Mouse (Mus musculus): Measurements from ENCODE around the gene Ttc9b.
"Not testable (repeated sequence)": the region's sequence is repeated elsewhere in the genome, so short reads cannot be mapped to it uniquely, and the experiment has no call there.

The Ttc9b gene

GRCm38 (mm10) chr7:27653681-27654437, at the start of gene Ttc9b:
Ttc9b (plus strand) TSS chr7:27653915.
- DNase-seq (ENCODE audit: extremely low spot score), result peak; percentile 65

GRCm38 (mm10) chr7:27604661-27605348, 48.9 kb upstream of the Ttc9b start:
- DNase-seq (ENCODE audit: extremely low spot score), result no peak

DNA sequence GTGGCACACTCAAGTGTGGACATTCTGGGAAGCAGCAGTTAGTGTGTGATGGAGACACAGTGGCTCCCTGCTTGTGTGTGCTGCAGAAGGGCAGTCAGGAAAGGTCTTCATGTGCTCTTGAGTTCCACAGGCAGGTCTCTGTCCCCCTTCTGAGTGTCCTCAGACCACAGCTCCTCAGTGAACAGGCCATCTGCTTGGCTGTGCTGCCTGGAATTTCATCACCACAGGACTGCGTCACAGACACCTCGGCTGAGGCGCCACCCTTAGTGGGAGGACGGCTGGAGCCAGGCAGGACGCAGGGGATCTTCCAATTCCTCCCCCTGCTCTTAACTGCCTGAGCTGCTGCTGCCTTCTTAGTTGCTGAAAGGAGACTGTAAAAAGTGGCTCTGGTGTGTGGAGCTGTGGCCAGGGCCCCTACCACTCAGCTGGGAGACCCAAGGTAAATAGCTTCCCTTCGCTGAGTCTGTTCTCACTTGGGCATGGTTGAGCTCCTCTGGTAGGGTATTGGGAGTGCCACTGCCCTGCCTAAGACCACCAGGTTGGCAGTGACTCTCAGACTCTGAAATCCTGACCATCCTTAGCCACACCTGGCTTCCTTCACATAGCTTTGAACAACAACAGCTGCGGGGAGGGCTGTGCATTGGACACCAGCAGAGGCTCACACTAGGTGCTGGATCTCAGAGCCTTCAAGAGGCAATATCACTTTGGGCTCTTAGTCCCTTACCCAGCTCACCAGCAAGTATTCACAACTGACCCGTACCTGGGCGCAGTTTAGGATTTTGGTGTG, 48.0 kb upstream of the Ttc9b start:
- DNase-seq (ENCODE audit: extremely low spot score), result no peak

DNA sequence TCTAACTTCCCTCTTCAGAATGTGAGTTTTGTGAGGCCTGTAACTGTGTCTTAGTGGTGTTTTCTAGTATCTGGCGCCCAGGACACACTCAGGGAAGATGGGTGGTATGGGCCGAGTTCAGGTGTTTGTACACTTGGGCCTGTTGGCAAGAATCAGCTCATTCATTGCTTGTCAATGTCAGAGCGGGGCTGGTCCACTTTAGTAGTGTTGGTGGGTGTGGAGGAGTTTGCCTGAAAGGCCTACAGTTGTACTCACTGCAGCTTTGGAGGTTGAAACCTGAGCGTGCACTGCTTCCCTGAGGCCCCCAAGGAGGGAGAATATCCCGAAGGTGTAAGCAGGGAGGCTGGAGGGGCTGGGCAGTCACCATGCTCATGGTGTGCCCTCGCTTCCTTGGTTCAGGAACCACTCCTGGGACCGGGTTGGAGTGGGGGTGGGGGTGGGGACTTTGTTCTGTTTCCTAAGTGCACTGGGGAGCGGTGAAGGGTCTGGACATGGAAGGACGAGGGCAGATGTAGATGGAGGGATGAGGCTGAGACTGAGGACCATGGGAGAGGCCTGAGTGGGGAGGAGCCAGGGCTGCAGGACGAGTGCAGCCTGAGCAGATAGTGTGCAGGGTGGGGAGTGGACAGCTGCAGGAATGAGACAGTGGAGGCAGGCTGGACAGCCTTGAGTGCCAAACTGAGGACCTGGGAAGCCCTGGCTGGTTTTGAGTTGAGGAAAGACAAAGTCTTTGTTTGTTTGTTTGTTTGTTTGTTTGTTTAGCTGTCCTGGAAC, 47.0 kb upstream of the Ttc9b start:
- no peak for DNase-seq (ENCODE audit: extremely low spot score)

DNA sequence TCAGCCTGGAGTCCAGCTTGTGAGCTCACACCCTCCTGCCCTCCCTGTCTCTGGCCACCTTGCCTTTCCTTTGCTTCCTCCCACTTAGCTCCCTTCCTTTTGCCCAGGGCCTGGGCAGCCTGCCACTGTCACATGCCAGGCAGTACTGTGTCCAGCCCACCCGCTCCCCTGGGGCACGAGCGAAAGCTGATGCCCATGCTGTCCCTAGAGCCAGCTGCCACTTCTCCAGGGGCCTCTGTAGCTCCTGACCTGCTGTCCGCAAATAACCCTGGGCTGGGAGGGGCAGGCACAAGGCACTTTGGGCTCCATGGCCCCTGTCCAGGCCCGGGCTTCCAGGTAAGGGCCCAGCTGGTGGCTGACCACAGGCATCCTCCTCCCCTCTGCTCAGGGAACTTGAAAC, 46.1 kb upstream of the Ttc9b start:
- DNase-seq (ENCODE audit: extremely low spot score), result no peak

- DNase-seq (ENCODE audit: extremely low spot score), result no peak
Measured at GRCm38 (mm10) chr7:27608130-27608529, 45.6 kb upstream of the Ttc9b start.

DNA sequence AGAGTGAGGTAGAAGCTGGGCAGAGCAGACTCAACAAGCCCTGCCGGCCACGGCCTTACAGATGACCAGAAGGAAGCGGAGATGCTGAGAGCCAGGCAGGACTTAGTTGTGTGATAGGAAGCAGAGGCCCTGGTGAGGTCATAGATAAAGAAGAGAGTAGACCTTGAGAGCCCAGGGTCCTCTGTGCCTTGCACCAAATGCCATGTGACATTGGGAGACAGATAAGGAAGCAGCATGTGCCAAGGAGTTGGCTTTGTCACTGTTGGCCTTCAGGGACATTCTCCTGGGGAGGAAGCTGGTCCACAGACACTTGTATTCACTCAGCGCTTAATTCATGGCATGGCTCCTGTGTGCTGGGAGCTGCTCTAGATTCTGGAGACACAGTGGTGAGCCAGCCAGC, 44.4 kb upstream of the Ttc9b start:
- no peak for DNase-seq (ENCODE audit: extremely low spot score)

GRCm38 (mm10) chr7:27609688-27610087, 44.0 kb upstream of the Ttc9b start:
- DNase-seq (ENCODE audit: extremely low spot score), result no peak

DNA sequence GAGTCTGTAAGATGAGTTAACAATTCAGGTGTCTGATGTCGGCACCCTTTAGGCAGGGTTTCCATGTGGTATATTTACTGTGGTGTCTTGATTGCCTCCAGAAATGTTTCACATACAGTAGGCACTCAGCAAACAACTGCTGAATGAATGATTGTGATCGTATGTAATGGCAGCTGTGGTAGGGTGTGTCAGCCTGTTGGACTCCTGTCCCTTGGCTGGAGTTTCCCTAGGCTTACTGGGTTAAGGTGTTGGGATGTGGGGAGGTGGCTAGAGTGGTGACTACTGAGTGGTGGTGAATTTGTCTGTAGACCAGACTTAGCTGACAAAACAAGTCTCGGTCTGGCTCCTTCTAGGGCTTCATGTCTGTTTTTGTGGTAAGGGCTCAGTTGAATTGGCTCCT, 43.3 kb upstream of the Ttc9b start:
- no peak for DNase-seq (ENCODE audit: extremely low spot score)

DNA sequence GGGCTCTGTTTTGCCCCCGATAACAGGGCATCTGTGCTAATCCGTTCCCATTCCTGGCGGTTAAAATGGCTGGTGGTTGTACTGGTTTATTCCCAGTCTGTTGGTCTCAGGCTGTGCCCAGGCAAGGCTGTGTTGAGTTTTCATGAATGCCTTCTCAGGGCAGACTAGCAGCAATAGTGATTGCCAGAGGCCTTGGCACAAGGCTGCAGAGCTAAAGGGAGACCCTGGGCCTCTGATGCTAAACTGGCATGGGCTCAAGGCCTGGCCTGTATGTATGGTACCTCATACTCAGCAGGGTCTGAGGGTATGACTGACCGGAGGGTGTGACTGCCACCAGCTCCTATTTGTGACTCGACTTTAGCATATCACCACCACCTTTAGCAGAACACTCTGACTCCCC, 42.8 kb upstream of the Ttc9b start:
- DNase-seq (ENCODE audit: extremely low spot score), result no peak

DNA sequence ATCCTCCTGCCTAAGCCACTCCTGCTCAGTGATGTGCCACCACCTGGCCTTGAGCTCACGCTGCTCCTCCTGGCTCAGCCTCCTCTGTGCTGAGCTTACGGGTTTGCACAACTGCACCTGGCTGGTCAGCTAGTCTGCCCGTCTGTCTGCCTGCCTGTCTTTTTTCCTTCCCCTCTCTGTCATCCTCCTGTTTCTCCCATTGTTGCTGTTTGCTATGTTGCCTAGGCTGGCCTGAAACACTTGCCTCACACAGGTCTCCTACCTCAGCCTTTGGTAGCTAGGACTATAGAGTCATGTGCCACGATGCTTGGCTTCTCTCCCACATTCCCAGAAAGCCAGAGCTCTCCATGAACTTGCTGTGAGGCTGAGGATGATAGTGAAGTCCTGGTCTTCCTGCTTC, 40.8 kb upstream of the Ttc9b start:
- no peak for DNase-seq (ENCODE audit: extremely low spot score)

DNA sequence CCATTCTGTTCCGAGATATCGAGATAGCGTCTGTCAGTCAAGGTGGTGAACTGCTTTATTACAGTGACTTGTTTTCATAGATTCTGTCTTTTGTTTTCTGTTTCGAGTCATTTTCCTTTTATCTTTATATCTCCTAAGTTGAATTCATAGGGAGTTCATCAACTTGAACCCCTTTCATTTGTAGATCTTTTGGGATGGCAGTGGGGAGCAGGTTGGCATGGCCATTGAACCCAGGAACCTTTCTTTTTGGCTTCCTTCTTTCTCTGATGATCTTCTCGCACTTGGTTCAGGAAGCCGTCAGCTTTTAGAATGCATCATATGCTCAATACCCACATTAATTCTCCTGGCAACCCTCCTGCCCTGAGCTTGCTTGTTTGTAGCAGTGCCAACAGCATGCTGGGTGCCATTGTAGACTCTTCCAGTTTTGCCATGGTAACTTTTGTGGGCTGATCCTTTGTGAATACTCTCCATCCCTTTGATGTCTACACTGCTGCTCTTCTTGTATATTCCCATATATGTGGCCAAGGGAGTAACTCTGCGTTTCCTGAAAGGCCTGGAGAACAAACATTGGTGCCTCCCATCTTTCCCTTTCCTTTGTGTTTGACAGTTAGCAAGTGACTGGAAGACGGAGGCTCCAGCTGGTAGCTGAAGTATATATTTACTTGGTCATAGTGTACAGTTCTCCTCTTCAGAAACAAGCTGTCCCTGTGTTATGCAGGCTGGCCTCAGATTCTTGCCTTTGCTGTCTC, 39.8 kb upstream of the Ttc9b start:
- no peak for DNase-seq (ENCODE audit: extremely low spot score)

- DNase-seq (ENCODE audit: extremely low spot score), result no peak
Measured at GRCm38 (mm10) chr7:27621028-27621427, 32.7 kb upstream of the Ttc9b start.

- DNase-seq (ENCODE audit: extremely low spot score), result no peak
Measured at GRCm38 (mm10) chr7:27622234-27622633, 31.5 kb upstream of the Ttc9b start.

DNA sequence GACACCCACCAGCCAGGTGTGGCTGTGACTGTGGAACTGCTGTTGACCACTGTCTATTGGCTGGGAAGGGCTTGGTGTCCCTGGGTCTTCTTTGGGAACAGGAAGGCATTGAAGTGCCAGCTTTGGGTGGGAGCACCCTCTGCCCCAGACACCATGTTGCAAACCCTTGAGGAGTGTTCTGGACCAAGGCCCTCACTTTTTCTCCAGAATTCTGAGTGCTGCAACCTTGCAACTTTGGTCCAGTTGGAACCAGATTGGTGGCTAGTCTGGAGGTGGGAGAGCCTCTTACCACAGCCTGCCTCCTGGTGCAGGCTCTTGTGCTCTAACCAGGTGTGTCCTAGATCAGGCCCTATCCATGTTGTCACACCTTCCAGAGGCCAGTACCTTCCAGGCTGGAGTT, 28.7 kb upstream of the Ttc9b start:
- no peak for DNase-seq (ENCODE audit: extremely low spot score)

- no peak for DNase-seq (ENCODE audit: extremely low spot score)
Measured at GRCm38 (mm10) chr7:27627707-27628106, 26.0 kb upstream of the Ttc9b start.

DNA sequence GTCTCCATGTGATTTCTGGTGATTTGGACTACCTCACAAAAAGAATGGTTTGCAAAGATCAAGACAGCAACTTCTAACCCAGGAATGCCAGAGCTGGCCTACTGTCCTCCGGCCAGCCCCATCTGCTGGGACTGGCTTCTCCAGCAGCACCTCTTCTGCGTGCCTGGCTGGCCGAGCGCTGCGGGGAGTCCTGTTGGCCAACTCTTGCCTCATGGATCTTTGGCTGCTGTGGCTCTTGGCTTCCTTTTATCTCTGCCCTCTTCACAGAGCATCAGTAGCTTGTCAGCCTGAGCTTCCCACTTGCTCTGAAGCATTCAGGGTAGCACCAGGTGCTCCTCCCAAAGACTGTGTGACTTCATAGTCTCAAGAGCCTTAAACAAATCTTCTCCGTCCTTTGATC, 25.5 kb upstream of the Ttc9b start:
- no peak for DNase-seq (ENCODE audit: extremely low spot score)

GRCm38 (mm10) chr7:27628816-27629215, 24.9 kb upstream of the Ttc9b start:
- not testable (repeated sequence) for DNase-seq (ENCODE audit: extremely low spot score)

DNA sequence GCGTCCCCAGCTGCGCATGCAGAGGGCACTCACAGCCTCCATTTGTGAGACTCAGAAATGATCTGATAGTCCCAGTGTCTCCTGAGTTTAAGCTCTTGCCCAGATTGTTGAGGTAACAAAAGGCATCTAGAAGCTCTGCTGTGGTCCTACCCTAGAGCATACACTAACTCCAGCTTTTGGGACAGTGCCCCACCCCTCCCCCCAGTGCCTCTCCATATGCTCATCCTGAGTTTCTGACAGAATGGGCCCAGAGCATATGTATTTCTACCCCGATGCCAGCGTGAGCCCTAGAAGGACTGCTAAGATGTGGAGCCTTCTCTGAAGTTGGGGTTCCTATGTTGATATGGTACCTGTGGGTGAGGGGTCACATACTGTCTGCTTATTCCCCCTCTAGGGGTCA, 22.3 kb upstream of the Ttc9b start:
- no peak for DNase-seq (ENCODE audit: extremely low spot score)

DNA sequence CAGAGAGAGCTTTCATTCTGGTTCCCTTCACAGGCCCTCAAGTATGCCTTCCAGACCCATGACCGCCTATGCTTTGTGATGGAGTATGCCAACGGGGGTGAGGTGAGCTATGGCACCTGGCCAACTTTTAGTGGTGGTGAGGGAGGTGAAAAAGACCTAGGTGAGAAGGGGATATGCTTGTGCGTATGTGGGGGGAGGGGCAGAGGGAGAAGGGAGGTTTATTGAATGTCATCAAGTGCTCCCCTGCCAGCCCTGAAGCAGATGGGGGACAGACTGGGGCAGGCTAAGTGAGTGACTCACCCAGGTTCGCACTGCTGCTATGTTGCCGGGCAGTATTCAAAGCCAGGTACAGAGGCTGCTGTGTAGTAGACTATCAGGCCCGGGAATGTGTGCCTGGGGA, 20.5 kb upstream of the Ttc9b start:
- DNase-seq (ENCODE audit: extremely low spot score), result no peak

- no peak for DNase-seq (ENCODE audit: extremely low spot score)
Measured at GRCm38 (mm10) chr7:27634691-27635090, 19.0 kb upstream of the Ttc9b start.

Measured in embryo, embryonic 9.5 days (tissue).